Mouse (Mus musculus) C2C12 (cell line): Measurements from ENCODE around the gene Fam13c.

Source experiments
- CEBPB ChIP-seq: IDR thresholded peaks from one replicate; pipeline ENCODE4 v1.6.1; 2011; ENCODE audit warnings: low read depth, mild to moderate bottlenecking, control low read depth, moderate library complexity
- CTCF ChIP-seq: IDR thresholded peaks from one replicate; pipeline ENCODE4 v1.5.1; 2011; ENCODE audit not compliant: control insufficient read depth, insufficient read depth, insufficient read length
- MAX ChIP-seq: IDR thresholded peaks from one replicate; pipeline ENCODE4 v1.6.1; 2011; ENCODE audit warnings: mild to moderate bottlenecking, control low read depth
- MYOD1 ChIP-seq: IDR thresholded peaks from one replicate; pipeline ENCODE4 v1.6.1; 2011; ENCODE audit warnings: low read depth; ENCODE audit not compliant: control insufficient read depth, insufficient read length
- MYOG ChIP-seq: IDR thresholded peaks from one replicate; pipeline ENCODE4 v1.6.1; 2011; ENCODE audit not compliant: control insufficient read depth, insufficient read length; ENCODE audit errors: extremely low read depth
- USF1 ChIP-seq: IDR thresholded peaks from one replicate; pipeline ENCODE4 v1.6.1; 2011; ENCODE audit warnings: low read depth, mild to moderate bottlenecking, control low read depth, moderate library complexity

- TF ChIP-seq CEBPB (no peak), MAX (no peak), CTCF (no peak), USF1 (no peak), MYOD1 (no peak), MYOG (no peak)
Measured at GRCm38 (mm10) chr10:70504871-70505270, 64.6 kb downstream of the Fam13c start.
